Mouse (Mus musculus) urinary bladder, adult 2 months (tissue): ENCODE measurements around the gene Polr2e. TPM values are rescaled to one million over a fixed set of nuclear protein-coding genes. Genes with fewer than 3 reads are reported as not detected.
"Not testable (repeated sequence)": the region's sequence is repeated elsewhere in the genome, so short reads cannot be mapped to it uniquely, and the experiment has no call there.

ENCODE experiments used
- DNase-seq: peaks from one replicate; pipeline ENCODE4 v3.0.0; 2022; ENCODE audit warnings: low spot score
- polyA plus RNA-seq: library from polyadenylated mRNA; depleted of rRNA; stranded (reverse); fragments of >200 nt; gene quantifications from 2 replicates; pipeline ENCODE4 v1.2.3, GENCODE M21; 2012

Polr2e gene
- polyA plus RNA-seq, 1 experiment: 178 TPM

- DNase-seq: no peak
Observed at GRCm38 (mm10) chr10:80056976-80057682, 17.5 kb upstream of the Polr2e start.

DNA sequence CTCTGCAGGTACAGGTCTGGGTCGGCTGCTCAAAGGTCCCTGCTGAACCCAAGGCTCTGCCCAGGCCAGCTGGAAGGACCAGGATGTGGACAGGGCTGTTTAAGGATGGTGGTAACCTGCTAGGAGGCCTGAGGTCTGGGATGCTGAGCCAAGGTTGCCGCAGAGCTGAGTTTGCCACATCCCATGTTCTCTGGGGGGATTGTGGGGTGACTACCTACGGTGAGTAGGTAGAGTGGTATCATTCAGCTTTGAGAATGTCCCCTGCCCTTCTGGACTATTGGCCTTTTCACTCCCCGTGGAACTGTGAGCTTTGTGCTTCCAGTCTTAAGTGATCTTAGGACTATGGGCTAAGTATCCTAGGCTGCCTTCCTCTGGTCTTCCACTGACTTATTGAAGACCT, 16.9 kb upstream of the Polr2e start:
- DNase-seq: no peak

GRCm38 (mm10) chr10:80055891-80056290, 16.3 kb upstream of the Polr2e start:
- DNase-seq: no peak

- no peak for DNase-seq
Observed at GRCm38 (mm10) chr10:80055364-80055763, 15.8 kb upstream of the Polr2e start.

- not testable (repeated sequence) for DNase-seq
Observed at GRCm38 (mm10) chr10:80054911-80055310, 15.3 kb upstream of the Polr2e start.

- peak; percentile 67 for DNase-seq
Observed at GRCm38 (mm10) chr10:80053831-80054815, 14.5 kb upstream of the Polr2e start.

GRCm38 (mm10) chr10:80053259-80053780, 13.7 kb upstream of the Polr2e start:
- peak; percentile 95 for DNase-seq

GRCm38 (mm10) chr10:80052374-80052764, 12.8 kb upstream of the Polr2e start:
- no peak for DNase-seq

GRCm38 (mm10) chr10:80051618-80052373, 12.2 kb upstream of the Polr2e start:
- no peak for DNase-seq

GRCm38 (mm10) chr10:80050885-80051617, 11.5 kb upstream of the Polr2e start:
- DNase-seq: no peak

GRCm38 (mm10) chr10:80050244-80050643, 10.6 kb upstream of the Polr2e start:
- no peak for DNase-seq

GRCm38 (mm10) chr10:80048834-80049233, 9.2 kb upstream of the Polr2e start:
- no peak for DNase-seq

- no peak for DNase-seq
Observed at GRCm38 (mm10) chr10:80048396-80048795, 8.8 kb upstream of the Polr2e start.

- no peak for DNase-seq
Observed at GRCm38 (mm10) chr10:80047041-80047565, 7.5 kb upstream of the Polr2e start, which contains the start of gene Gpx4. TSS of gene Gpx4 (plus strand) at chr10:80047166.

DNA sequence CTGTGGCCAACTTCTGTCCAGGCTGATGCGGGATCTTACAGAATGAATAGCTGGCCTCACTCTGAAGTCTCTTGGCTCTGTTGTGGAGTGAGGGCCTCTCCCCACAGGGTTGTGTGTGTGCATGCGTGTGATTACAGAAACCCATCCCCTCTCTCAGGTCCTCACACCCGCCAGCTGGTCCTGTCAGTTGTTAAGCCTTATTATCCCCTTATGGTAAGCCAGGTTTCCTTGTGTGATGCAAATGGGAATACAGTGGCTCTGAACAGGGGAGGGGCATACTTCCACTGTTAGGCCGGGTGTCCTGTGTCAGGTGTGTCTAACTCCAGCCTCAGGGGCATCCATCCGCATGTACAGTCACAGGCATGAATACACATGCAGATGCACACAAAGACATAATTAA, 6.2 kb upstream of the Polr2e start:
- DNase-seq: no peak

GRCm38 (mm10) chr10:80045364-80045763, 5.8 kb upstream of the Polr2e start:
- DNase-seq: not testable (repeated sequence)

DNA sequence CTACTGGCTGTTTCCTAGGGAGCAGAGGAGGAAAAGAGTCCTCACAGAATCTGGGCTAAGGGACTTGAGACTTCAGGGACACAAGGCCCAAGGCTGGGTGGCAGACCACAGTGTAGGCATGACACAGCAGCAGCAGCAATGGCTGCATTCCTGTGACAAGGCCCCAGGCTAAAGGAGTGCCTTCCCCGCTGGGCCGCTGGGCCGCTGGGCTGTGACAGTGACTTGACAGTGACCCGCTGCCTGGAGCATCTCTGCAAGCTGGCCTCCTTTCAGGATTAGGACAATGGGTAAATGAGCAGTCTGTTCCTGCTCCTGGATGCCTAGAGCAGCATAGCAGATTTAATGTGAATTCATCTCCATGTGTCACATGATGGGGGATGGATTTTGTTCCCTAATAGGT, 4.5 kb upstream of the Polr2e start:
- no peak for DNase-seq

- DNase-seq: not testable (repeated sequence)
Observed at GRCm38 (mm10) chr10:80041409-80042060, 1.9 kb upstream of the Polr2e start.

- no peak for DNase-seq
Observed at GRCm38 (mm10) chr10:80036832-80037231, 2.8 kb downstream of the Polr2e start.

GRCm38 (mm10) chr10:80035686-80036085, 3.9 kb downstream of the Polr2e start:
- no peak for DNase-seq
